Mouse (Mus musculus) midbrain, embryonic 13.5 days (tissue): ENCODE results near the gene Erh. TPM values are rescaled to one million over a fixed set of nuclear protein-coding genes. Genes with fewer than 3 reads are reported as not detected.

Experiments
- polyA plus RNA-seq: library from polyadenylated mRNA; unstranded; fragments of >200 nt; fragmentation: Nextera tagmentation; extraction: Ambion mirVana; gene quantifications from 2 replicates; pipeline ENCODE4 v1.2.1, GENCODE M21; 2015

The Erh gene
- polyA plus RNA-seq, 1 experiment from 2014 or later: 367 TPM

Other genes starting within 250 kb of the Erh start
- gene Dcaf5, start 207.7 kb downstream of the Erh start, polyA plus RNA-seq: 25.8 and 28.2 TPM in 2 replicates
- gene Exd2, start 181.2 kb downstream of the Erh start, polyA plus RNA-seq: 54.8 and 58.4 TPM in 2 replicates
- 32.1 and 34.7 TPM in 2 replicates for gene Galnt16, start 126.1 kb downstream of the Erh start, polyA plus RNA-seq
- gene Slc39a9, start 458 bp downstream of the Erh start, polyA plus RNA-seq: 26.1 and 27.5 TPM in 2 replicates
- gene Plekhd1, start 48.2 kb upstream of the Erh start, polyA plus RNA-seq: 3.6 and 4.0 TPM in 2 replicates
- gene Ccdc177, start 116.3 kb upstream of the Erh start, polyA plus RNA-seq: 5.5 and 6.6 TPM in 2 replicates
- 13.0 and 14.5 TPM in 2 replicates for gene Susd6, start 146.2 kb upstream of the Erh start, polyA plus RNA-seq